Mouse (Mus musculus): ENCODE data around the gene Vmn1r104.
"Not testable (repeated sequence)": the region's sequence is repeated elsewhere in the genome, so short reads cannot be mapped to it uniquely, and the experiment has no call there.

Gene Vmn1r104

DNA sequence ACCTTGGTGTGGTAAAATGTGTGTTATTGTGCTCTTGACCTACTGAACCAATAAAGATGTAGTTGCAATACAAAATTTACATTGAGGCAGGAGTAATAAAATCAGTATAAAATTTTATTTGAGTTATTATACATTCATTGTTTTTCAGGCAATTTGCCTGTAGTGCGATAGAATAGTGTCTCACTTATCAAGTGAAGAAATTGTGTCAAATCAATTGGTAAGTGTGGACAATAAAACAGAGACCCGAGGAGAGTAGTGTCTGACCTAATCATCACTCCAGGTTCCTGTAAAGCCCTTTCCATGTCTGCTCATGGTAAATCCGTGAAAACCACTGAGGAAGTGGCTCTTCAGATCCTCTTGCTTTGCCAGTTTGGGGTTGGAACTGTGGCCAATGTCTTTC lies at the start of gene Vmn1r104:
TSS of gene Vmn1r104 (plus strand) at position 301 of the 400 bp plus-strand sequence.
- not testable (repeated sequence) for DNase-seq (ENCODE audit: low read depth)

DNA sequence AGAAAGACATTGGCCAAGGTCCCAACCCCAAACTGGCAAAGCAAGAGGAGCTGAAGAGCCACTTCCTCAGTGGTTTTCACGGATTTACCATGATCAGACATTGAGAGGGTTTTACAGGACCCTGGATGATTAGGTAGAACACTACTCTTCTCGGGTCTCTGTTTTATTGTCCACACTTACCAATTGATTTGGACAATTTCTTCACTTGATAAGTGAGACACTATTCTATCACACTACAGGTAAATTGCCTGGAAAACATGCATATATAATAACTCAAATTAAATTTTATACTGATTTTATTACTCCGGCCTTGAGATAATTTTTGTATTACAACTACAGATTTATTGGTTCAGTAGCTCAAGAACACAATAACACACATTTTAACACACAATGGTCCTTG lies 23.2 kb upstream of the Vmn1r104 start, which contains the start of gene Vmn1r103:
TSS of gene Vmn1r103 (minus strand) at position 101 of the 400 bp plus-strand sequence.
- DNase-seq (ENCODE audit: low read depth), result not testable (repeated sequence)

- DNase-seq (ENCODE audit: low read depth), result not testable (repeated sequence)
These were observed 12.0 kb downstream of the Vmn1r104 start, which contains the start of gene Gm5726 for GRCm38 (mm10) chr7:20545657-20546056. TSS of gene Gm5726 (minus strand) at chr7:20545757.

- DNase-seq (ENCODE audit: low read depth), result not testable (repeated sequence)
These were observed 42.5 kb downstream of the Vmn1r104 start, which contains the start of gene Gm4141 for GRCm38 (mm10) chr7:20576141-20576540. TSS of gene Gm4141 (minus strand) at chr7:20576241.
